Mouse (Mus musculus) thymus, adult 18-20 months (tissue): ENCODE measurements around the gene Ccdc24.

ENCODE experiments used
- DNase-seq, 2 experiments: peaks; one replicate each; pipeline ENCODE4 v3.0.0; 2022; ENCODE audit warnings: mixed read lengths in 2 of 2

The Ccdc24 gene

GRCm38 (mm10) chr4:117872471-117872886 lies at the start of gene Ccdc24:
Ccdc24 (minus strand) TSS chr4:117872557.
- no peak for DNase-seq

DNA sequence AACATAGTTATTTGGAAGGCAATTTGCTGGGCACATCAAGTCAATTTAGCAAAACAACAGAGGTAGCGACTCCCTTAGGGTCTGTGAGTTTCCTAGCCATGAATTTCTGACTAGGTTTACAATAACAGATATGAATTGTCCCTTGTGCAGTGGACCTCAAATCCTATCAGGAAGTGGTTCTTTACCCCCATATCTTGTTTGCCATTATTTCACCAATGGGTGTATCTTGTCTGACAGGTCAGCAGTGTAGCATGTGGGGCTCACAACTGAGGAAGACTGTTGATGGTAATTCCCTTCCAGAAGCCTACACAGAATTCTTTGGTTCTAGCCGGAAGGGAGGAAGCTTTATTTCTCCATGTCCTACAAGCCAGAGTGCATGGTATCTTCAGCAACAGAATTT lies 49.0 kb upstream of the Ccdc24 start:
- no peak for DNase-seq

DNA sequence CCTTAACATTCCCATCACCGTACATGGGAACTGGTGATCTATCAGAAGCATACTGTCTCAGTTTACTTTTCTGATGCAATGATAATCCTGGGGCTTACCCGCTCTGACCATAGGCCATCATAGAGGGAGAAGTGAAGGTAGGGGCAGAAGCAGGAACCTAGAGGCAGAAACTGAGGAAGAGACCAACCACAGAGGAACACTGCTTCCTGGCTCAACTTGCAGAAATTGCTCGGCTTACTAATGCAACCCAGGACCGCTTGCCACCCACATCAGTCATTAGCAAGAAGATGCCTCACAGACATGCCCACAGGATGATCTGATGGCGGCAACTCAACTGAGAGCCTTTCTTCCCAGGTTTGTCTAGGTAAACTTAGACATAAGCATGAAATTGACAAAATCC lies 46.4 kb upstream of the Ccdc24 start:
- DNase-seq, result no peak

- no peak for DNase-seq
Observed at GRCm38 (mm10) chr4:117918261-117918660, 45.9 kb upstream of the Ccdc24 start.

- no peak for DNase-seq
Observed at GRCm38 (mm10) chr4:117917847-117918246, 45.5 kb upstream of the Ccdc24 start.

DNA sequence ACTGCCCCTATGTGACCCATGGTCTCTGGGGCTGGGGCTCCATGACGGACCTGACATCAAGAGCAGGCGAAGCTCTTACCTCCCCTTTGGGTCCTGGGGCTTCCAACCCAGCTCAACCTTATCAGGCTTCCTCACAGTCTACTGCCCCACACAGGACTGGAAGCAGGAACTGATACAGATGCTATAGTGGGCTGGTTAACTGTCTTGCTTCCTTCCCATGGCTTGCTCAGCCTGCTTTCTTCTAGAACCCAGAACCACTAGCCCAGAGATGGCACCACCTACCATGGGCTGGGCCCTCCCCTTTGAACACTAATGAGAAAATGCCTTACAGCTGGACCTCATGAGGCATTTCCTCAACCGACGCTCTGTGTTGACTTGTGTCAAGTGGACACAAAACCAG lies 45.0 kb upstream of the Ccdc24 start:
- DNase-seq, result no peak

- DNase-seq, result no peak
Observed at GRCm38 (mm10) chr4:117916386-117916785, 44.0 kb upstream of the Ccdc24 start.

GRCm38 (mm10) chr4:117915489-117916105 lies 43.2 kb upstream of the Ccdc24 start:
- DNase-seq, result no peak

- DNase-seq, result peak; percentile 84 to 90
Observed at GRCm38 (mm10) chr4:117914591-117915442, 42.5 kb upstream of the Ccdc24 start, which contains the start of gene Ipo13. Ipo13 (minus strand) TSS chr4:117914999.

DNA sequence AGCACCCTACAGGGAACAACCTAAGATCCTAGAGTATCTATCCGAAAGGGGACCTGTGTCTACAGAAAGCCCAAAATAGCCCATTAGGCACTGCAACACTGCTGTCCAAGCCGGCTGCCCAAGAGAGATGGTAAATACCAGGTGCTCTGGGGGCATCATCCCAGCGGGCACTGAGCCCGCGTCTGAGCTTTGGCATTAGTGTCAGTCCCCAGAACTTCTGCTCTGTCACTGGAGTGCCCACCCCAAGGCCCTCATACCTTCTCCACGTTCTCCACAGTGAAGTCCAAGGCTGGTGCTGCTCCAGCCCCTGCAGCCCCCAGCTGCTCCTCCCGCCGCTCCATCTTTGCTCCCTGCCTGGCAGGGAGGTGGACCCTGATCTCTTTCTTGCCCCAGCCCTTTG lies 41.7 kb upstream of the Ccdc24 start:
- DNase-seq, result no peak

GRCm38 (mm10) chr4:117913421-117913820 lies 41.1 kb upstream of the Ccdc24 start:
- no peak for DNase-seq

GRCm38 (mm10) chr4:117912685-117913273 lies 40.4 kb upstream of the Ccdc24 start:
- DNase-seq, result no peak

GRCm38 (mm10) chr4:117912131-117912561 lies 39.8 kb upstream of the Ccdc24 start:
- no peak for DNase-seq

- no peak for DNase-seq
Observed at GRCm38 (mm10) chr4:117908834-117909453, 36.6 kb upstream of the Ccdc24 start.

GRCm38 (mm10) chr4:117906196-117906595 lies 33.8 kb upstream of the Ccdc24 start:
- no peak for DNase-seq

DNA sequence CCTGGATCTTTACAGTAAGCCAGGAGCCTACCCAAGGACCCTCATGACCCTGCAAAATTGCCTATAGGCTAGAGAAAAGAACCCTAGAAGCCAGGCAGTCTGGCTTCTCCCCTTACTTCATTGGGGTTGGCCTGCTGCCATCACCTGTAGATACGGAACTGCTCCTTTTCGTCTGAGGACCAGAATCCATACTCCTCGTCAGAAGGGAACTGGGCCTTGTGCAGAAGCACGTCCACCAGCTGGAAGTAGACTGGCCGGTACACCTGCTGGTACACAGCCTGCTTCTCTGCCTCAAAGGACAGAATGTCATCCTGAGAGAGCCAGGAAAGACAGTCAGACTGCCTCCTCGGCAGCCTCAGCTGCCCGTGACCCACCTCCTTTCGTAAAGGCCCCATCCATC lies 32.4 kb upstream of the Ccdc24 start:
- DNase-seq, result no peak

DNA sequence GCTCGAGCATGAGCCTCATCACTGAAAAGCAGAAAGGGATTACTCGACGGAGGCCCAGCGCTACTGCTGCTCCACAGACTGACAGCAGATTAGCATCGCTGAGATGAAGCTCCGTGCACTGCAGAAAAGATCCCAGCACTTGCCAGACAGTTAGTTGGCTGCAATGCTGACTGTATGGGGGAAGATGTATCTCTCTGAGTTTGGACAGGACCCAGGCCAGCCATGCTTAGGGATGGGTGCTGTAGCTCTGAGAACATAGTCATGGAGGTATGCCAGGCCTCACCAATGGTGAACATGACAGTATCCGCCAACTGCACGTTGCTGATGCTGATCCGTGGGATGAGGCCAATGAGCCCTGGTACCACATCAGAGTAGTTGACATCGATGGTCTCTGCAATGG lies 31.7 kb upstream of the Ccdc24 start:
- no peak for DNase-seq

DNA sequence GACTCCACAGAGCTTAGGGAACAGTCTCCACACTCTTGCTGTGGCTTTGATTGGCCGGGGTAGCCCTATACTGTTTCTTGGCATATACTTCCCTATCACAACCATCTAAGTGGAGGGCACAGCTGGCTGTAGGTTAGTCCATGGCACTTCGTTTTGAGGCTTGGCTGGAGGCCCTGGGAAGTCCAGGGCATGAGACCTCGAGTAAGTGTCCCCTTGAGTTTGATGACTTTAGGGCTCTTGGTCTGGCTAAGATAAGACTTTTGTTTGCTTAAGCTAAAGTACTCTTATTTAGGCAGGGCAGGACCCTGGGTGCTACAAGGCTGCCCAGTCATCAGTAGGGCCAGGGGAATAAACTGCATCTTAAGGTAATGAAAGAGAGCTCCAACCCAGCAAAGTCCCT lies 25.8 kb upstream of the Ccdc24 start:
- no peak for DNase-seq

DNA sequence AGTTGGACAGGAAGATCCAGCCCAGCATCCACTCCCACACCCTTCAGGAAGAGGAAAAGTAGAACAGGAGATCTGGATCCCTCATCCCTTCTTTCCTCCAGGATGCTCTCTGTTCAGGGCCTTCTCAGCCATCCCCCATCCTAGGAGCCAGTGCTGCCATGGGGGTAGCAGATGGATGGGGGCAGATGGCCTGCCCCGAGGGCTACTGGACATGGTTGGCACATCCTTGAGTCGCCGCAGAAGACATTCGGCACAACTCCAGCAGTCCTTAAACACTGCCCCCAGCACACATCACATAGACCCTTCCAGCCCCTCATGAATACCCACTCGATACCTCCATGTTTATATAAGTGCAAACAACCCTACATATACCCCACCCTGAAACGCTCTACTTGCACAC lies 23.7 kb upstream of the Ccdc24 start:
- DNase-seq, result no peak

DNA sequence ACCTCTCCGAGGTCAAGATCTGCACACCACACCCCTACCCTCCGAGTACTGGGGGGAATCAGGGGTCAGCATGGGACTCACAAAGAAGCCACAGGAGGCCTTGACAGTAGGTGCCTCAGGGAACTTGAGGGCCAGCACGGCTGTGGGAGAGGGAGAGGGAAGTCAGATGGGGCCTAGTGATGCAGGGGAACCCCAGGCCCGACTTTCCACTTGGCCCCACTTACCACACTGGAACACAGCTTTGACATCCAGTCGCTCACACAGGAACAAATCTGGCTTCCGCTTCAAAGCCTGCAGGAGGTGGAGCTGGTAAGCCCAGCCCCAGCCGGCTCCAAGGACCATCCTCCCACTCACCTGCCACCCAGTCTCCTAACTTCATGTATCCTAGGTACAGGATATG lies 23.0 kb upstream of the Ccdc24 start:
- DNase-seq, result no peak

DNA sequence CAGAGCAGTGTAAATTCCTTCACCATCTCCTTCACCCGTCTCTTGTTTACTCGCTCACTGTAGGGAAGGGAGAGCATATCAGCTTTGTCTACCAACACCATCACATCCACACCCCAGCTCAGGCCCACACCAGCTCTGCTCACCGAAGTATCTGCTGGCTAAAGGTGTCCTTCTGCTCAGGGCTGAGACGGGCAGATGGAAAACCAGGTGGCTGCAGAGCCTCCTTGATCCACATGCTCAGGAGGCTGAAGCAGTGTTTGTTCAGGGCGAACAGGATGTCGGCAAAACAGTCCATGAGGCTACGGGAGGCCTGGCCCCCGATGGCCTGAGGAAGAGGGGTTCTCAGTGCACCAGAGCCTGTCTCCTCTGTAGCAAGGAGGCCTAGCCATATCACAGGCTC lies 22.2 kb upstream of the Ccdc24 start:
- DNase-seq, result no peak

DNA sequence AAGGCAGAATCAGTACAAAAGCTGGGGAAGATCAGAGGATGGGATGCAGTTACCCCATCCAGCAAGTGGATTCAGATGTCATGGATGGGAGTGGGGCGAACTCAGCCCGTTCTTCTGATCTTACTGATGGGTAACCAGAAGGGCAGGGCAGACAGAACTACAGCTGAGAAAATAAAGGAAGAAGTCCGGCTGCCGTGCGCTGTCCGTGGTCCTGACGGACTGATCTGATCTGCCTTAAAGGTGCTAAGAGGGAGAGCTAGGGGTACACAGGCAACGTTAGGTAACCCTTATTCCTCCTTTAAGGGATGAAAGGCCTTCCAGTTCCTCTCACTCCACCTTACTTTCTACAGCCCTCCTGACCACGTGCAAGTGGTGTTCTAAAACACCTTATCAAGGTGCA lies 21.0 kb upstream of the Ccdc24 start:
- no peak for DNase-seq

DNA sequence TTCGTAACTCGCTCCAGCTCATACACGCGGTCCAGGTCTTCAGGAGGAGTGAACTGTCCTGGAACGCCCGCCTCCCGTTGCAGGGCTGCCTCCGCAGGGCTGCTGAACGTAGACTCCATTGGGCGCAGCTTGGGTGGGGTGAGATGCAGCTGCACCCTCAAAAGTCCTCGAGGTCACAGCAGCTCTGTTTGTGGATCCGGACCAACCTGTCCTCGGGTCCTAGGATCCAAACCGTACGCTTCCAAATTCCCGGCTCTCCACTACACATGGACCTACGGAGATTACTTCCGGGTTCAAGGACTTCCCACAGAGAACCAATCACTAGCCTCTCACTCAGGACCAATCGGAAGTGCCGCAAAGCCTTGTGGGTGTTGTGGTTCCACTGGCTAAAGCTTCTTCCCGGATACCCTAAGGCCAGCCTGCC lies 19.4 kb upstream of the Ccdc24 start, which contains the start of gene Dph2:
Gene Dph2 (minus strand): TSS at position 295 of the 424 bp plus-strand sequence.
- DNase-seq, result peak; percentile 66 to 79
